Mouse (Mus musculus): ENCODE measurements around the gene Ndufs6.

The Ndufs6 gene

DNA sequence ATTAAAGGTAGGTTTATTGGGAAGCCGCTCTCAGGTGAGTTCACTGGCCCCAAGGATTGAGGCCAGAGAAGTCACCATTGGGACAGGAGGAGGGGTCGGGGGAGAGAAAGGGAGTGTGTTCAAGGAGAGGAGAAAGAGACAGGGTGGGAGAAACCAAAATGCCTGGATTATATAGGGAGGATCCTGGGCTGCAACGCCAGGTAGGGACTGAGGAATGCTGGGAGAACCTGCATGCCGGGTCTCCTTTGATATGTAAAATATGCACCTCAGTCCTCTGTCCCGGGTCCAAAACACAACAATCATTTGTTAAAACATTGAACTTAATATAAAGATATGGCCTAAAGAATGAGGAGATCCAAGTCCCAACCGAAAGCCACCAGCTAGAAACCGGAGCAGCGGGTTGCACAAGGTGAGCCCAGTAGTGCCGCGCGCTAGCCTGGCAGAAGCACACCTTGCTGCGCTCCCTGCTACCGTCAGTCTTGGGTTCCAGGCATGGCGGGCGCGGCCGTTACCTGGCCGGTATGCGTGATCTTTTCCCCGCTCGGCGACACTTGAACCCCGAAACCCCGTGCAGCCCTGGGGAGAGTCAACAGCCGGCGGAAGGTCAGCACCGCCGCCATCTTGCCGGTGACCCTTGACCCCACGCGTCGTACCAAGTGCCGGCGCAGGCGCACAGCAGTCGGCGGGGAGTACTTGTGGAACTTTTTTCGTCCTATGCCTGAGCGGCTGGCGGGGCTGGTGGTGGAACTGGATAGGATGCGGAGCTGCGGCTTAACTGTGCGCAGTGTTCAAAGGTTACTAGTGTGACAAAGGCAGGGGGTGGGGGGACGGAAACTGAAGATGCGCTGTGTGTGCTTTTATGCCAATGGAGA lies at the start of gene Ndufs6, which contains the start of gene Mrpl36:
Ndufs6 (minus strand) TSS at position 716 of the 872 bp plus-strand sequence.
Mrpl36 (plus strand) TSS at position 687 of the 872 bp plus-strand sequence.
- peak; percentile 96 for DNase-seq (ENCODE audit: low read depth, low spot score)

DNA sequence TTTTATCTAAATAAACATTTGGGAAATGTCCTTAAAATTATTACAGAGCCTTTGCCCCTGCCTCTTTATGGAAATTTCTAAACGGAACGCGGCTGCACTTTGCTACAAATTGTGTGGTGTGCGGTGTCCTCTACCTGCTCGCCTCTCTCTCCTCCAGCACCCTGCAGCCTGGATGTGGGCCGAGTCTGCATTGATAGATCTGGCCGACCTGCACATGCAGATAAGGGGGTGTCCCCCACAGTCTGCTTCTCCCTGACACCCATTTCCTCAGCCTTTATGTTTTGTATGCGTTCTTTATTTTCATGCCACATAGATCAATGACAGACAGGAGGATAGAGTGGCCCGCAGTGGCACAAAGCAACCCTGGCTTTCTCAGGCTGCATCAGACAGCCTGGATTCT lies 49.3 kb upstream of the Ndufs6 start:
- DNase-seq (ENCODE audit: low read depth, low spot score): no peak

DNA sequence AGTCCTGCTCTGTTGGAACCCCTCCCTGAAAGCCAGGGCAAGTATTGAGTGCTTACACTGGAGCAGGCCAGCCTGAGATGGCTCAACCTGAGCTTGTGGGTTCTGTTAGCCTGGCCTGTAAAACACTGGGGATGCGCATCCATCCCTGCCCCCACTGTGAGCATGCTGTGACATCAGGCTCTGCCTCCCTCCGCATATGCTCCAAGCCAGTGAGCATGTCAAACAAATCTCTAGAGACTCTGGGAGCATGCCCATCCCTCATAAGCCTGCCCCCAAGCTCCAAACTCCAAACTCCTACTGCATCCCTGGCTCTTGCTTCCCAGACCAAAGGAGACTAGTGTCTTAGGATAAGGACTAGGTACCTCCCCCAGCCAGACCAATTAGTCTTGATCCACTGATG lies 46.3 kb upstream of the Ndufs6 start:
- no peak for DNase-seq (ENCODE audit: low read depth, low spot score)

DNA sequence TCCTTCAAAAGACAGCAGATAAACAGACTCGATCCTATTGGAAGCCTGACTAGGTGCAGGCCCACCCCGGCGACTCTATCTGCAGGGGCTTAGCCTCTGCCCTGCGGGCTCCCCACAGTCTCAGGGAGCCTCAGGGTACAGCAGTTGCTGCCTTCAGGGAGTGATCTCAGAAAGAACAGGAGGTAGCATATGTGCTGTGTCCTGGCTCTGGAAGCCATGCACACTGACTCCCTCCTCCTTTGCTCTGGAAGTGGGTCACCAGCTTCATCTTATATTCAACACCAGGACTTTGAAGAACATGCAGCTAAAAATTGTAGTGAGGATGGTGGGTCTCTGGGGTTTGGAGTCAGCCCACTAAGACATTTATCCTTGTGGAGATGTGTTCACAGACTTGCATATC lies 45.0 kb upstream of the Ndufs6 start:
- no peak for DNase-seq (ENCODE audit: low read depth, low spot score)

DNA sequence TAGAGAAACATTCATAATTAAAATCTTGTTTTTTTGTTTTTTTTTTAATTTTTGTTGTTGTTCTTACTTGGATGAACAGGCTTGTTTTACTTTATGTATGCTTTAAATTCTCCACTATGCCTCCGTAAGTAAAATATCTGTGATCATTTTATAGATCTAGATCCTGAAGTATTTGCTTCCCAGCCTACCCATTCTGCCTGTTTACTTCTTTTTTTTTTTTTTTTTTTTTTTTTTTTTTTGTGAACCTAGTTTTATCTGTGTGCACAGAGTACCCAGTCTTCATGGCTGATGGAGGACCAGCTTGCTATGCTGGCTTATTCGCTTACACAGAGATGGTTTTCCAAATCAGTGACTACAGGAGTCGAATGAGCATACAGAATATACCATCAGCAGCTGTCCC lies 28.8 kb upstream of the Ndufs6 start:
- no peak for DNase-seq (ENCODE audit: low read depth, low spot score)

DNA sequence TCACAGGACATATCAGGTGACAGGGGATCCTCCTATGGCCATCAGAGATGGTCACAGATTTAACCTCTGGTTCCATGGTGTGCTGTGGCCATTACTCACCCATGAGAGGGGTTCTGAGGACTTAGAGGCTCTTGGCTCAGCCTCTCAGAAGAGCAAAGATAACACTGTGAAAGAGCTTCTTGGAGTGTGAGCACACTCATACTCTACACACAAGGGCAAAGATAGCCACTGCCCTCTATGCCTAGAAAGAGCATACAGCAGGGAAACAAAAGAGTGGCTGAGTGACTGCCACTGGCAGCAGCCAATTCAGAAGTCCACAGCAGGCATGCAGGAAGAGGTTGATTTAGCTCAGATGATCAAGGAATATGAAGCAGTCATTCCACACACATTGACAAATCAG lies 24.1 kb upstream of the Ndufs6 start:
- DNase-seq (ENCODE audit: low read depth, low spot score): no peak

DNA sequence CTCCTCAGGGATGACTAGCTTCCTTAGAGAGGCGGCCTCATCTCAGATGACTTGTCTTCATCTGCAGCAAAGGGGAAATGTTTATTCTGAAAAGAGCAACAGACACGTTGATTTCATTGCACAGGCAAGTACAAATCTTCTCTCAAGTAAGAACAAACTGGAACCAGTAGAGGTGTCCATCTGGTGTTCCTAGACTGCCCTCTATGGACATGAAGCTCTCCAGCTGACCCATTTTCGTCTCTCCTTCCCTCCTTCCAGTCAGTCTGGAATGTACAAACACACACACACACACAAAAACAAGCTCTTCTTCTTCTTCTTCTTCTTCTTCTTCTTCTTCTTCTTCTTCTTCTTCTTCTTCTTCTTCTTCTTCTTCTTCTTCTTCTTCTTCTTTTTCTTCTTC lies 23.6 kb upstream of the Ndufs6 start:
- DNase-seq (ENCODE audit: low read depth, low spot score): no peak

DNA sequence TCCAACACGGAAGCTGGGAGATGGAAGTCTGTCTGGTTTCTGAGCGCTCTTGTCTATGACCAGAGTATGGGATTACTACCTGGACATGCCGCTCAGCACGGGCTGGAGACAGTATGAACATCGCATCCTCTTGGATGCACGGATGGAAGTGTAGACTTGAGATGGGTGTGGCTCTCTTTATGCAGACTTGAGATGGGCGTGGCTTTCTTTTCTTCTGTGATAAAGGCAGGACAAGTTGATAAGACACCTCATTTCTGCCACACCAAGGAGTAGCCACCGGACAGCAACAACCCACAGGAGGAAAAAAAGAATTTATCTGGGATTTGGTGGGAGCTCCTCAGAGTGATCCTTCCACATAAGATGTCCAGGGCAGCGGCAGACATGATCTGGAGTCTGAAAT lies 22.4 kb upstream of the Ndufs6 start:
- peak; percentile 49 for DNase-seq (ENCODE audit: low read depth, low spot score)

DNA sequence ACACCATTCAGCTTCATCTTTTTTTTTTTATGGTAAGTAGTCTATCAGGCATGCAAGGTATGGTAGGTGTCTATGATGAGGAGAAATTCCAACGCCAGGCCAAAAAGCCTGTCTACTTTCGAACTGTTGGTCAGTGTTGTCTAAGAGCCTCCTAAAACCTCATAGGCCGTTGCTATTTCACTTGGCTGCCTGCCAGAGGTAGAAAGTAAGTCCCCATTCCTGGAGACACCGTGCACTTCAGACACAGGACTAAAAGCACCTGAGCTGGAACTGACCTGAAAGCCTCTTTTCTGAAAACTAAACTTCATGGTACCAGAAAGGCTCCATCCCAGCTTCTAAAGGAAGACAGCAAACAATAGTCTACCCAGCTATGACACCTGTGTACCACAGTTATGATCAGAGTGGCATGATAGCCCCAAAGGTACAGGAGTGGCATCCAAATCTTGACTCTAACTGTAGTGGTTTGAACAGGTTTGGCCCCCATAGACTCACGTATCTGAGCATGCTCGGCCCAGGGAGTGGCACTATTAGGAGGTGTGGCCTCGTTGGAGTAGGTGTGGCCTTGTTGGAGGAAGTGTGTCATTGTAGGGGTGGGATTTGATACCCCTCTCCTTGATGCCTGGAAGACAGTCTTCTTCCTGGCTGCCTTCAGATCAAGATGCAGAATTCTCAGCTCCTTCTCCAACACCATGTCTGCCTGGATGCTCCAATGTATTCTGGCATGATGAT lies 19.7 kb upstream of the Ndufs6 start:
- peak; percentile 54 for DNase-seq (ENCODE audit: low read depth, low spot score)

DNA sequence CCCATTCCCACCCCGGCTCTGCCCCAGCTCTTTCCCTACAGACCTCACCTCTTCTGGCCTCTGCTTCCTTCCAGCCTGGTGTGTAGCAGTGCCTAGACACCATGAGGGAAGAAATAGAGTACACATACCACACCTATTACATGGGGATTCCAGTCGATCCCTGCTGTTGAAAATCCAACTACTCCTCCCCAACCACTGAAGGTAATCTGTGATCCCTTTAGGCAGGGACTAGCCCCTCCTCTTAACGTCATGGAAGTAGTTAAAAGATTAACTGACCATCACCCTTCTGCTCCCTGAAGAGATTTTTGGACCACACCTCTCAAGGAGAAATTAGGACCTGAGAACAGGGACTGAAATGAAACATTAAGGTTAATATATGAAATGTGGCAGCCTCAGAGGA lies 18.8 kb upstream of the Ndufs6 start:
- DNase-seq (ENCODE audit: low read depth, low spot score): peak; percentile 52

DNA sequence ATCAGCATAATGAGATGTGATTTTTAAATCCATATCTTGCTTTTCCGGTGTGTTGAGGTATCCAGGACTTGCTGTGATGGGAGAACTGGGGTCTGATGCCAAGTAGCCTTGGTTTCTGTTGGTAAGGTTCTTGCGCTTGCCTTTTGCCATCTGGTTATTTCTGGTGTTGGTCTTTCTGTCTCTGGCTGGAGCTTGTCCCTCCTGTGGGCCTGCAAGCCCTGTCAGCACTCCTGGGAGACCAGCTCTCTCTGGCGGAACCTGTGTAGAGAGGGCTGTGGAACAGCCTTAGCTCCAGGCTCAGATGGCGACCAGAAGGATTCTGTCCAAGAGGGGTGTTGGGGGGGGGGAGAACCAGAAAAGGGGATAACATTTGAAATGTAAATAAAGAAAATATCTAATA lies 18.4 kb upstream of the Ndufs6 start:
- peak; percentile 32 for DNase-seq (ENCODE audit: low read depth, low spot score)

DNA sequence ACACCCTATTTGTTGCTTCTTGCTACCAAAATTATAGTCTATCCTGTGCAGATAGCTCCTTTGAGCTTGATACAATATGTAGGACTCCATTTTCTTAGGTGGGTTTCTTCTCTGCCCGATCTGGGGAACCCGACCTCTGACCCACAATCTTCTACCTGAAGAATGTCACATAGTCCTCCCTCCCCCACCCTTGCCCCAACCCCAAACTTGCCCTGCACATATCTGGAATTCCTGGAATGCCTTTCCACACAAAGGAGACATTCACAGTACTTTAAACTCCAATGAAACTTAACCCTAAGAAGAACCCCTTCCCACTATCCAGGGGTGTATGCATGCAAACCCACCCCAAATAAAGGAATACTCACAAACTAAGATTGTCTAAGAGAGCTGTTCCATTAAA lies 17.8 kb upstream of the Ndufs6 start:
- peak; percentile 95 for DNase-seq (ENCODE audit: low read depth, low spot score)

DNA sequence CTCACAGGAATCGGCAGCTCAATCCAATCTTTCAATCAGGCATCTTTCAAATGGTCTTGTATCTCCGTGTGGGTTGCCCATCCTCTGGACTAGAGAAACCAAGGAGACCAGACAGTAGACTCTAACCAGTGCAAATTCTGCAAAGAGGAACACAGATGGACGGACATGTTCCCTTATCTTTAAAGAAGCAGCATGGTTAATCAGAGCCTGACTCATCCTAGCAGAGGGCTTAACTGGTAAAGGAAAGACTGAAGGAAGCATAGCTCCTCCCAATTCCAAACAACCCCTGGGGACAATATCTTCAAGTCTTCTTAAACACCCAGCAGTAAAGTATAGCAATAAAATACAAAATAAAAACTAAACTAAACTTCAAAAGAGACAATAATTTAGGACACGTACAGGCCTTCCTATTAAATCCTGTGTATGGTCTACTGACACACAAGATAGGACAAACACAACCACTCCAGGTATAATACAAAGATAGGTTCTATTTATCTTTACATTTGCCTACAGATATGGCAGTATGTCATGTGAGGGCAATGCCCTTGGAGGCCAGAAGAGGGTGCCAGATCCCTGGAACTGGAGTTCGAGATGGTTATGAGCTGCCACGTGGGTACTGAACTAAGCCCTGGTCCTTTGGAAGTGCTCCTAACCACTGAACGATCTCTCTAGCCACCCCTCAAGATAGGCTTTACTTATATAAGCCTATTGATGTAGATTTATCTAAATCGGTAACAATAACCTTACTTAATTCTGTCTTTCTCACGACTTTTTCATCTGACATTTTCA lies 17.0 kb upstream of the Ndufs6 start:
- peak; percentile 92 for DNase-seq (ENCODE audit: low read depth, low spot score)

DNA sequence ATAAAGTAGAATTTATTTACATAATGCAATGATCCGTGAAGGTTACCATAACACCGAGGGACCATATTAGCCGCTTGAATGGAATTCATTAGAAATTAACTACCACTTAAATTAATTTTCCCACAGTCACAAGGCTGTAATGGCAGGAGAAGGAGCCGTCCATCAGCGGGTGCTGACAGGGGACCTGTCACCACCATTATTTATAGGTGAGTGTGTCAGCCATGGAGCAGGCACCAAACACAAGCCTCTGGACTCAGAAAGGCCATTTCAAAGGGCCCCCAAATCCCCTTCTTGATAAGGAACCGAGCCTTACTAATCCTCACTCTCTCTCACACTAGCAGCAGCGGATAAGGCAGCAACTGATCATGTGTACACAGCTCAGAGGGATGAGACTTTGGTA lies 8.4 kb upstream of the Ndufs6 start:
- no peak for DNase-seq (ENCODE audit: low read depth, low spot score)

DNA sequence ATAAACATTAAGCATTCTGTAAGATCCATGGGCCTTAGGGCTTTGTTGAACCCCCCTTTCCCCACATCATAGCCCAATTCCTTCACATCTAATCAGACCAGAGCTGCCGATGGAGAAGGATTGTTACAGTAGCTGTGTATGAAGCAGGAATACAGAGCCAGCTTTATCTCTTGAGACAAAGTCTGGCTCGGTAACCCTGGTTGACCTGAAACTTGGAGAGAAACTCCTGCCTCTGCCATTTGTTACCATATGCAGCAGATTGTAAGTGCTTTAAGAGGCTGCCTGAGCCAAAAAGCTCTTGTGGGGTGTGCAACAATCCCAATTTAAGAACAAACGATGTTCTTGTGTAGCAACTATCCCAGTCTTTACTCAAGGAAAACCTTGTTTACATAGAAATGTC lies 3.4 kb upstream of the Ndufs6 start:
- no peak for DNase-seq (ENCODE audit: low read depth, low spot score)

DNA sequence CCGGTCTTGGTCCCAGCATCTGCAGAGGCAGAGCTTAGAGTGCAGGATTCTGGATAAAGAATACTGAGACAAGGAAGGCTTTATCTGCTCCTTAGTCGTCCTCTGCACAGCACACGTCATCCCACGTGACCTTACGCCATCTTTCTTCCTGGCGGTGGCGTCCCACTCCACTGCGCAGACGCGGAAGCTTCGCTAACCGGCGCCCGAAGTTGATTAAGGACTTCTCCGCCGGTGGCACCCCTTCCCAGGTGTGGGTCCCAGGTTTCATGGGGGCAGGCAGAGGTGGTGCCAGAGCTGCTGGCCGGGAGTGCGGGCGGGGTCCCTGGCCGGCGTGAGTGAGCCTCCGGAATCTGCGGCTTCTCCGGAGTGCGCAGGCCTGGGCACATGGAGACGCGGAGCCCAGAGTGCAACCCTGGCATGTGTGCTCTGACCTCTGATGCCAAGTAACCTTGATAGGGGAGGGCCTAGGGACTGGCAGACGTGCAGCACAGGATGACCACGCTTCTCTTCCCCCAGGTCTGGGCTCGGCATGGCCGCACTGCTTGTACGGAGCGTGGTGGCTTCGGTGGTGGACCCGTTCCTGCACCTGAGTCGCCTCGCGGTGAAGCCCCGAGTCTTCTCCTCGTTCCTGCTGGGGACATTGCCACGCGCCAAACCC lies 2.6 kb upstream of the Ndufs6 start:
- DNase-seq (ENCODE audit: low read depth, low spot score): peak; percentile 91

DNA sequence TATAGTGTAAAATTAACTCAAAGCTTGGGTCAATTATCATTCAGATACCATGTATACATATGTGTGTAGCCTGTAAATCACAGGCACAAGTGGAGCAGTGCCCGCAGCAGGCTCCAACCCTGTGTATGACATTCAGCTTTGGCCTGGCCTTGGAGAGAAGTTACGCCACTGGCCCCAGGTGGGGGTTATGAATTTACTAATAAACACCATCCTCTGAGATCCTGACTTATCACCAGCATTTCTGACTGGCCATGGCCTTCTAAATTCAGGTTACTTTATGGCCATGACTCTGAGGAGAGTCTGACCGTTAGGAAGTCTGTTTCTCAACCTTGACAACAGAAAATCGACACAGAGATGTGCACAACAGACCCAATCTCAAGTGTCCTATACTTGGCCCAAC lies 4.9 kb downstream of the Ndufs6 start:
- no peak for DNase-seq (ENCODE audit: low read depth, low spot score)

DNA sequence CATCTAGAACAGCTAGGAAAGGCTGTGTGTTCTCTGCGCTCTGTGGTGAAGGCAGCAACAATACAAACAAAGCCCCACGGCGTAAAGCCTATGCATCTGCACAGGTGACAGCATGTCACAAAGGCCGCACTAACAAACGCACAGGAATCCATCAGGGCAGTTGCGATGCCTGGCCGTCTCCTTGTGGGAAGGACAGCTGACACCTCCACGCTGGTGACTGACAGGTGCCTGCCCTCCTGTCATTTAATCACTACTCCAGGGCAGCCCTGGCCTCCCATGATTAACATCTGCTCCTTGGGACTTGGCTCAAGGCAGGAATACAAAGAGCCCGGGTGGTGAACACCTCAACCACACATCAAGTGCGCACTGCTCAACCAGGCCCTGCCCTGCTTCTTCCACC lies 5.7 kb downstream of the Ndufs6 start:
- no peak for DNase-seq (ENCODE audit: low read depth, low spot score)

DNA sequence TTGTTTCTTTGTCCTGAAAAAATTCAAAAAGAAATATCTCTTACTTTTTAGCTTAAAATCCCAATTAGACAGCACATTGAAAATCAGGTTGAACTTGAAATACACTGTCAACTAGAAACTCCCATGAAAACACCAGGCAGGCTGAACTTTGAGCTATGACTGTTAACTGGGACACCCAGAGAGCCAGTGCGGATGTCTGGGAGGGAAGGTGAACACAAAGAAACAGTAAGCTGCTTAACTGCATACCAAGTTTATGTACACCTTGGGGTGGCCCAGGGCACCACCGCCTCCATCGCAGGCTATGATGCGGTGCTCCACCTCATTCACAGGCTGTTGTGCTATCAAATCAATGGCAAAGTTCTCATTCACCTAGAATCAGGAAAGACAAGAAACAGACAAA lies 8.3 kb downstream of the Ndufs6 start:
- DNase-seq (ENCODE audit: low read depth, low spot score): no peak

DNA sequence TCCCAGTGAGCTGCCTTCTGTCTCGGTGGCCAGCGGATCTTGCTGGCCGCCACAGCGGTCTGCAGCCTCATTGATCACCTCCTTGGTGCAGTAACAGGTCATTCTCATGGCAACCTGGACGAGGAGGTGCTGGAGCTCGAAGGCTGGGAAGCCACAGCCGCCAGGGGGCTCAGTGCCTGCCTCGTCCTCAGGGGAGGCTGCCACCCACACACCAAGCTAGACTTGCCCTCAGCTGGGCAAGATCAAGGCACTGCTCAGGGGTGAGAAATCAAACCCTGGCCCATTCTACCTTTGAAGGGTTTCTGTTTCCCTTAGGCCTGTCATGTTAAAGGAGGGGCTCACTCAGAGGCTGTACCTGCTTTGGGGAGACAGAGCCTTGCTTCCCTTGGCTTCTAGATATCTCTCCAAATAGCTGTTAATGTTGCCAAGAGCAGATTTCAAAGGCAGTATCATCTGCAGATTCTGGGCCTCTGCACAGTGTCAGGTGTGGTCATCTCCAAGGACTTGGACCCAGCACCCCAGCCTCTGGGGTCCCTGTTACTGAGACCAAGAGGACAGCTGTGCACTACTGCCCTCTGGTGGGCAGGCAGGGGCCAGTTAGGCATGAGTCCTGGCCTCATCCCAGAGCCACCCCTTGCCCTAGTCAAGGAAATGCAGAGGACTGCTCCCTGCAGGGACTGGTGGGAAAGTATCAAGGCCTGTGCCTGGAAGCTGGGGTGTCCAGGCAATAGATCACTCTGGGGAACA lies 18.0 kb downstream of the Ndufs6 start:
- DNase-seq (ENCODE audit: low read depth, low spot score): peak; percentile 68

DNA sequence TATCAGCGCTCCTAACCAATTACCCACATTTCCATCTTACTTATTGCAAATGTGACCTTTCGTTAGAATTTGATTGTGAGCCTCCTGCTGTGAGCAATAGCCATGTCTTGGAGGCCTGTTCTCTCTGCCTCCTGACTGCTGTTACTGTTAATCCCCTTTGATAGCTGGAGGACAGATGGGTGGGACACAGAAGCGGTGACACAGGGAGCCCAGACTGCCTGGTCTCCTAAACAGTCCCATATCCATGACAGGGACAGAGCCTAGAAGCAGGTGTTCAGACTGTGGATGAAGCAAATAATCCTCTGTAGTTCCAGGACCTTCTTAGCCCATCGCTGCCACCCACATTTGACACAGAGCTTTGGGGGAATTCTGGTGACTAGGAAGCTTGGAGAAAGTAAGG lies 21.9 kb downstream of the Ndufs6 start:
- no peak for DNase-seq (ENCODE audit: low read depth, low spot score)
